Mouse (Mus musculus) neural tube, embryonic 10.5 days (tissue): ENCODE data around the gene Olfr180.

ENCODE experiments used
- DNase-seq: peaks from one replicate; pipeline ENCODE4 v3.0.0-alpha.2; 2017; ENCODE audit warnings: low spot score; ENCODE audit errors: extremely low spot score

Olfr180 gene

DNA sequence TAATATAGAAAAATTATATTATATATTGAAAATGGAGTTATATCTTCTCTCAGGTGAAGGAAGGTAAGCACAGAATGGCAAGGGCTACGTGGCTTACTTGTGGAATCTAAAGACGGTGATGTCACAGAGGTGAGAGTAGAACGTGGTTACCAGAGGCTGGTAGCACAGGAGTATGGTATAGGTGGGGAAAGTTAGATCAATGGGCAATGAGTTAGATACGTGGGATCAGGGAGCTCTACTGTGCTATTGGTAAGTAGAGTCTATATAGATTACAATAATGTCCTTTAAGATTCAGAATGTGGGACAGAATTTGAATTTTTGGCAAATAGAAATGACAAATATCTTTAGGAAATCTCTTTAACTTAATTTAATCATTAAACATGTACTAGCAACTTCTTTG lies at the start of gene Olfr180:
Gene Olfr180, minus strand, starts transcription at position 101 of the 400 bp plus-strand sequence.
- no peak for DNase-seq

DNA sequence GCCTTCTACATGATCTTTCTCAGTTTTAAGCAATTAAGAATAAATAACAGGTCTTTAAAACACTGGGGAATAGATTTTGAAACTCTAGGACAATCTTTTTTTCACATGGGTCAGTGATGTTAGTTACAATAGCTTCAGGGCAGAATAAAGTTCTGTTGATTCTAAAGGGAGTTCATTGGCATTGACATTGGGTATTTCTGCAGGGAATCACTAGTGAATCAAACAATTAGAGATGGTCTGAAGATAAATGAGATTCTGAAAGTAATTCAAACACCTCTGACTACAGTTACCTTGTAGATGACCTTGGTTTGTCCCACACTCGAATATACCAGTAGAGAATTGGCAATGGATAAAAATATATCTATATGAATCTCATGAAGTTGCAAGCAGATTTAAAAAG lies 537 bp downstream of the Olfr180 start, which contains the start of gene Olfr181:
Gene Olfr181, minus strand, starts transcription at position 101 of the 400 bp plus-strand sequence.
- DNase-seq, result no peak

GRCm38 (mm10) chr16:58891963-58892362 lies 37.2 kb downstream of the Olfr180 start, which contains the start of gene Olfr178:
Gene Olfr178, minus strand, starts transcription at chr16:58892063.
- no peak for DNase-seq

- no peak for DNase-seq
These were observed 44.8 kb downstream of the Olfr180 start for GRCm38 (mm10) chr16:58884416-58884815.

DNA sequence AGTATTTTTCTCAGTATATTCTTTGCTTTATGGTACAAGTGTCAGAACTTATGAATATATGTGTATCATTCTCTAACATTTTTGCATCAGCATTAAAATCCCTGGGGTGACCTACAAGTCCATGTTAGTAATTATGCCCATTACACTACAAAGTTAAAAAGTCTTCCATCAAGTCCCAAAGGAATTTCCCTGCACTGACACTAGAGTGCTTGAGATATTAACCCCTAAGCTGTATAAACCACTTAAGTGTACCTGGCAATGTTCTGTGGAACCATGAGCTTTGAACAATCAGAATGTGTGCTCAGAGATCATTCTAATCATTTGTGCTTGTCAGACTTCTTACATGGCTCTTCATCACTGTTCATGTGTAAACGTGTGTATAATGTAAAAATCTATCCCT lies 54.5 kb downstream of the Olfr180 start, which contains the start of gene Olfr177:
Gene Olfr177, minus strand, starts transcription at position 101 of the 400 bp plus-strand sequence.
- no peak for DNase-seq
